11 mouse cellular contexts compared by ENCODE assay signal in the genomic region with DNA sequence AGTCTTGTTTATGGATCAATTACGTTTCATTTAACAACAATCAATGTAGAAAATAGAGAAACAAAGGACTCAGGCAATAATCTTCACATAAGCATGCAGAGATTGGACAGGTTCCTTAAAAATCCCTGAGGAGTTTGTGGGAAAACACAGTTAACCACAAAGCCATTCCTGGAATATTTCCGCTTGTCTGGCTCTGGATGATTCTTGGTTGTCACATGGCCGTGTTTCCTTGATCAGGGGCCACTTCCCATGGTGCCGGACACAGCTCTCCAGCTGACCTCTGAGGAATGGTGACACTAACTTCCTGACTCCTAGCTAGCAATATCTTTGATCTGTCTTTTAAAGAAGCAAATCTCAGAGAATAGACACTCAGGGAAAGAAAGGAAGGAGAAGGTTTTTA.
A peak's percentile ranks its signal among the peaks of the same experiment; 100 is the strongest.
DNase-seq lines count a peak whose midpoint lies in the region; ATAC-seq lines count a peak whose summit lies in the region.
"Had no signal": no experiment of that assay in that cellular context is flagged by ENCODE, and none has a peak within 500 bp of the region (broad histone marks: within the 10 kb centered on the region; RNA-seq: fewer than 3 reads in every experiment).

No protein-coding gene starts in this region.

- no peak overlapping the region for H3K4me2 ChIP-seq in kidney, embryonic 14.5 days (replicated peaks; ENCODE audit: low read depth, low read length)
- H3K4me2 ChIP-seq in heart, embryonic 13.5 days, result no peak overlapping the region
- H3K4me2 ChIP-seq: forebrain, embryonic 13.5 days had no signal

- no peak overlapping the region for H3K9ac ChIP-seq in kidney, embryonic 14.5 days (ENCODE audit: low read depth, low read length)
- no peak overlapping the region for H3K9ac ChIP-seq in heart, embryonic 13.5 days
- H3K9ac ChIP-seq: forebrain, embryonic 13.5 days had no signal

- no peaks in the 10 kb centered on the region for H3K27me3 ChIP-seq in kidney, embryonic 14.5 days (ENCODE audit: control insufficient read depth, insufficient read depth, low read length)
- no peaks in the 10 kb centered on the region for H3K27me3 ChIP-seq in heart, embryonic 13.5 days (replicated peaks)
- H3K27me3 ChIP-seq: forebrain, embryonic 13.5 days had no signal

- no peak overlapping the region for H3K27ac ChIP-seq in kidney, embryonic 14.5 days (ENCODE audit: low read depth, low read length)
- H3K27ac ChIP-seq in heart, embryonic 13.5 days (replicated peaks), result 0 out of 2 replicates have a peak overlapping the region, but pooled peaks have one; percentile 9
- H3K27ac ChIP-seq: forebrain, embryonic 13.5 days had no signal

- DNase-seq in kidney, adult 18-20 months, result peak; percentile 23
- DNase-seq in adrenal gland, postnatal 25 days, result peak; percentile 3
- DNase-seq in lung, postnatal 14 days, result peak; percentile 15
- no peak for DNase-seq in right cerebral cortex, adult 18-20 months
- DNase-seq in yolk sac, embryonic 10.5 days (ENCODE audit: low spot score), result no peak
- DNase-seq: cerebellum, adult 11 months had no signal

- no peak overlapping the region for H3K4me3 ChIP-seq in kidney, embryonic 14.5 days (ENCODE audit: low read length)
- no peak overlapping the region for H3K4me3 ChIP-seq in heart, embryonic 13.5 days
- H3K4me3 ChIP-seq: forebrain, embryonic 13.5 days had no signal

- no peaks in the 10 kb centered on the region for H3K9me3 ChIP-seq in kidney, embryonic 14.5 days (ENCODE audit: control insufficient read depth, low read length)
- H3K9me3 ChIP-seq in heart, embryonic 13.5 days, result no peaks in the 10 kb centered on the region
- H3K9me3 ChIP-seq: forebrain, embryonic 13.5 days; G1E had no signal

- ATAC-seq in kidney, embryonic 14.5 days (ENCODE audit: low FRiP score, low TSS enrichment), result no peak
- ATAC-seq in heart, embryonic 13.5 days (ENCODE audit: extremely low read depth, insufficient number of reproducible peaks, low FRiP score, low TSS enrichment), result no peak
- no peak for ATAC-seq in inflammation-experienced regulatory T-cells, adult 6 months
- ATAC-seq: forebrain, embryonic 13.5 days had no signal

- 47% methylated on average over 4 of the region's 4 CpGs for WGBS in kidney, embryonic 14.5 days
- WGBS in heart, embryonic 13.5 days, result 30% methylated on average over 4 of the region's 4 CpGs

- no peaks in the 10 kb centered on the region for H3K4me1 ChIP-seq in kidney, embryonic 14.5 days (ENCODE audit: control insufficient read depth, insufficient read depth, low read length)
- peaks cover 14% of the 10 kb centered on the region for H3K4me1 ChIP-seq in heart, embryonic 13.5 days
- H3K4me1 ChIP-seq: forebrain, embryonic 13.5 days had no signal

- no peaks in the 10 kb centered on the region for H3K36me3 ChIP-seq in kidney, embryonic 14.5 days (ENCODE audit: control insufficient read depth, insufficient read depth, low read length)
- H3K36me3 ChIP-seq in heart, embryonic 13.5 days, result no peaks in the 10 kb centered on the region
- H3K36me3 ChIP-seq: G1E had no signal

Comparison
In these comparisons a context has a peak if more than half of its experiments do, and no peak if none do; other contexts are left out.
1. DNase-seq: peak in kidney, adult 18-20 months (single experiment), adrenal gland, postnatal 25 days (single experiment) and lung, postnatal 14 days (single experiment); none in right cerebral cortex, adult 18-20 months (single experiment) and yolk sac, embryonic 10.5 days (single experiment).